Mouse (Mus musculus): ENCODE measurements around the gene Ddx5.
"Not testable (repeated sequence)": the region's sequence is repeated elsewhere in the genome, so short reads cannot be mapped to it uniquely, and the experiment has no call there.

The Ddx5 gene

DNA sequence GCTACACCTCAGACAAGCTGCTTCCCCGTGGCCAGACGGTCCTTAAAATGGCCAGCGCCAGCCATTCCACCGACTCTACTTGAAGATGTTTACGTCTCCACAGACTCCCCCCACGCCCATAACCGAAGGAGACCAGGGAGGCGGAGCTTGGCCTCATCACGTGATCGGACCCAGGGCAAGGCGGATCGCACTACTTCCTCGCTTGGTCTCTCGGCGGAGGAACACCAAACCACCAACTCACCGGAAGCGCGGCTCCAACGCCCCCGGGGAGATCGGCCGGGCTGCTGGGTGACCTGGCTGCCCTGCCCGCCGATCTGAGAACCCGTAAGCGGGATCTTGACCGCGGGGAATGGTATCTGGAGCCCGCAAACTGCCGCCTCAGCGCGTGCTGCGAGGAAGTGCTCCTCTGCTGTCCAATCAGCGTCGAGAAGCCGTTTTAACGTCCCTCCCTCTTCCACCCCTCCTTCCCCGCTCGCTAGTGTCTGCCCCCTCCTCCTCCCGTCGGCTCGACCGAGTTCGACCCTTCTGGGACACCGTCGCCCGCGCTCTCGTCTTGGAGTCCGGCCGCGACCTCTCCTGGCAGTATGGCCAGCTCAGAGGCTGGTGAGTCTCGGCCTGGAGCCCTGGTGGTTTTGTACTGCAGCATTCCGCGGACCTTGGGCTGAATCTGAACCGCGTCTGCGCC lies at the start of gene Ddx5, which contains the start of gene Cep95:
Gene Ddx5 (minus strand): TSS at position 411 of the 685 bp plus-strand sequence.
Gene Cep95 (plus strand): TSS at position 478 of the 685 bp plus-strand sequence.
- peak; percentile 94 for DNase-seq (ENCODE audit: low spot score)

DNA sequence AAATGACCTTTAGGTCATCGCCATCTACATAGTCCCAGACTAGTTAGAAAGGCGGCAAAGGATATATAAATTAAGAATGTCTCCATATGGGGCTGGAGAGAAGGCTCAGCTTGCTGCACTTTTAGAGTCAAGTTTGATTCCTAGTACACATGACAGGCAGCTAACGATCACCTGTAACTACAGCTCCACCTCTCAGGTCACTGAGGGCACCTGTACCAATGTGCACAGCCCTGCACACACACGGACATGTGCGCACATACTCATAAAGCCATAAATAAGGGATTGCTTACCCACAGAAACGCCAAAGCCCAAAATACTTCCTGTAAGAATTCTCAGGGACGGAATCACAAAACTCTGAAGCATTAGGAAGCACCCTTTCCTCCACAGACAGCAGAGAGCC lies 39.1 kb upstream of the Ddx5 start:
- no peak for DNase-seq (ENCODE audit: low spot score)

DNA sequence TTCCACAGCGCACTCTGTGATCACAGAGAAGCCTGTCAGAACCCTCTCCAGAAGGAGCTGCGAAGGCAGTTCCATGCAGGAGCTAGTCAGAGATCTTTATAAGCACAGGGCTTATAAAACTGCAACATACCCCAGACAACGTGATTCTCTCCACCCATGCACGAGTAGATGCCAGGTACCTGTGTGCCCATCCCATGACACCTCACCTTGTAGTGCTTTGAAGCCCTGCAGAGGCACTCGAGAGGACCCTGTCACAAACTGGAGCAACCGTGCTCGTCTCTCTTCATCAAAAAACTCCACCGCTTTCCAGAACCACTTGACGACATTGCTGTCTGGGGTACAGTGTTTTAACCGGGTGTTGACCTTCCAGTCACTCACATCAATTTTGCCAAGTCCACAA lies 35.4 kb upstream of the Ddx5 start:
- DNase-seq (ENCODE audit: low spot score): no peak

DNA sequence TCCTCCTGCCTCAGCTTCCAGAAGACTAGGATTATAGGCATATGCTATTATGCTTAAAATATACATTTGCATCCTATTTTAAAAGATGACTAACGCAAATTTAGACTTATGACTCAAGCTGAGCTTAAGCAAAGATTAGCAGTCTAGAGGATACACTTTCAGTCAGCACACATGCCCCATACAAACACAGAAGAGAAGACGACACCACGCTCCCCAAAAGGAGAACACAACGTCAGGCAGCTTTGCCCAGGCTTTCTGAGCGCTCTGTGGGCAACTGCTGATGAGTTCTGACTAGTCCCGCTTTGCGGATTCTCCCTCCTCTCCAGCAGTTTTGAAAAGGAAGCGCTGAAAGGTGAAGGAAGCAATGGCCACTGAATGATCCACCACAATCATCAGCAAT lies 34.8 kb upstream of the Ddx5 start:
- no peak for DNase-seq (ENCODE audit: low spot score)

DNA sequence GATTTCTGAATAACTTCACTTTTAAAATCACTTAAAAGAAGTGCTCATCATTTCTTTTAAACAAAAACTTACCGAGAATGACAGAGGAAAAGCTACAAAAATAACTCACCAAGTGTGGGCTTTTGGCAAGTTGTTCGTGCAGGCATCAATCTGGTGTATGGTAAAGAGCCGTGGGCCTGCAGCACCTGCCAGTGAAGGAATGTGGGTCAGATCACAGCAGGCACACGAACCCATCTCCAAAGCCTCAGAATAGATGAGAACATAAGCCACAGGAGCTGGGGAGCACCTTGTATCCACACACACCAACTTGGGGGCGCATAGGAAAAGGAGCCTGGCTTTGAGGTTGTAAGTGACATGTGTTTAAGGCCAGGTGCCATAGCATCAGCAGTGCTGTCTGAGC lies 33.9 kb upstream of the Ddx5 start:
- DNase-seq (ENCODE audit: low spot score): no peak

DNA sequence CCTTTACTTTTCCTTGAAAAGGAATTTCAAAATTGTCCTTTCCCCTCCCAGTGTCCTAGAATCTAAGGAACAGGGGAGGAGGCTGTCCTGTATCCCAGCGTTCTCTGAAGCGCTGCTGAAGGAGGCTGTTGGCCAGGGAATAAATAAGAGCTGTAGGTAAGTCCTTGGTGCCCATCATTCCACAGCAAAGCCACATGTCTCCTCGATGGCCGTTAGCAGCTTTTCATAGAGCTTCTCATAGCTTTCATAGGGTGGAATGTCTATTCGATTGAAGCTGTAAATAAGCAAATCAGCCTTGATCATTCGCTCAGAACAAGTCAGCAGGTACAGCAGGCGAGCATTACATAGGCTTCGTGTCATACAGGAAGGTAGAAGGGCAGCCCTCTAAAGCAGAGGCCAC lies 33.5 kb upstream of the Ddx5 start:
- no peak for DNase-seq (ENCODE audit: low spot score)

DNA sequence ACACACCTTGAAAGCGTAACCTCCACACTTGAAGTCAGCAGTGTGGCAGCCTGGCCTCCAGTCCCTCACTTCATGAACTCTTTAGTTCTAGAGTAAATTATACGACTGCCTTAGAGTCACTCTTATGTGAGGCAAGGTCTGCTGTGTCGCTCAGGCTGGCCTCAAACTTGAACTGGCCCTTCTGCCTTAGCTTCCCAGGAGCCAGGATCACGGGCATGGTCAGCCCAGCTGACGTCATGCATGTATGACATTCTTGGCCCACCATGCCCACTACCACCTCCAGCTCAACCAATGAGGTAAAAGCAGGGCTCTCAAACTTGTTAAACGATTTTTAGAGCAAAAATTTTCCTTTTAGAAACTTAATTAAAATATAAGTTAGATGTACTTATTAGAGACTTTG lies 32.4 kb upstream of the Ddx5 start:
- DNase-seq (ENCODE audit: low spot score): no peak

DNA sequence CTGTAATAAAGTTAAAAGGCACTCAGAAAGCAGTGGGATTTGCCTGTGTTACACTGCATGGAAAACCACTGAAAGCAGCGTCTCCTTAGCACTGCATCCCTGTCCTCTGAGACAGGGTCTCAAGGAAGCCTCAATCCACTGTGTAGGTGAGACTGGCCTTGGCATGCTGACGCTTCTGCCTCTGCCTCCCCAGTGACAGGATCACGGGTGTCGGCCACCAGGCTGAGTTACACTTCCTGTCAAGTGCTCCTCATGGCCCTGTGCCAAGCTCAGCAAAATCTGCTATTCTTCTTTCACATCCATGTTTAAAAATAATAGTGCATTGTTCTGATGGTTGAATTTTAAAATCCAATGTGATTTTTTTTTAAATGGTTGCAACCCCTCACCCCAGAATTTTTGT lies 32.0 kb upstream of the Ddx5 start:
- no peak for DNase-seq (ENCODE audit: low spot score)

DNA sequence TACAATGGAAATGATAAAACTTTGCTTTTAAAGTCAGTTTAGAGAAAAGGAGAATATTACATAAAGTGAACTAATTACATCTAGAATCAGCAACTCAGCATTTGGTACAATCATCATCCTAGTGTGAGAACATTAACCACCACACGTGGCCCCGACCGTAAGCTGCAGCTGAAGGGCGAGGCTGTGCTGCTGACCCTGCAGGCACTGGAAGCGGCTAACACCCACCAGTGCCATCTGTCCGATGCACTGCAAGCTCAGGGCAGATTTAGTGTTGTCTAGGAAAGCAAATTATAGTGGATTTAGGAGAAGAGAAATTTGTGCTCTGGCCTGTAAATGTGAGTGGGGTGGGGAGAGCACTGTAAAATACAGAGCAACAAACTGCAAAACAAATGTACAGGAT lies 31.3 kb upstream of the Ddx5 start:
- no peak for DNase-seq (ENCODE audit: low spot score)

DNA sequence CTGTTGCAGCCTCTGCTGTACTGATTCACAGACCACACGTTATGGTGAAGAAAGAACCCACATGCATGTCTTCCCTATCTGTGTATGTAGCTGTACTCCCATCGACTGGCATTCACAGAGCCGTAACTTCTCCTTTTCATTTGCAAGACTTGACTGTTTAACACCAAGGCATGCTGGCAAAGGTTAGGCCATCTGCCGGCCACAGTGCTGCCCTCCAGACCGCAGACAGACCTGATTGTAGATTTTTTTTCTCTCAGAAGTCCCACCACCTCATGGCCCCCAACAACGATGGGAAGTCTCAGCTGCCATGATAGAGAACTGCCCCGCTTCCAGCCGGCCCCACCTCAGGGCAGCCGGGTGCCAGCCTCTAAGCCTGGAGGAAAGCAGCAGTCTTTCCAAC lies 30.6 kb upstream of the Ddx5 start:
- no peak for DNase-seq (ENCODE audit: low spot score)

DNA sequence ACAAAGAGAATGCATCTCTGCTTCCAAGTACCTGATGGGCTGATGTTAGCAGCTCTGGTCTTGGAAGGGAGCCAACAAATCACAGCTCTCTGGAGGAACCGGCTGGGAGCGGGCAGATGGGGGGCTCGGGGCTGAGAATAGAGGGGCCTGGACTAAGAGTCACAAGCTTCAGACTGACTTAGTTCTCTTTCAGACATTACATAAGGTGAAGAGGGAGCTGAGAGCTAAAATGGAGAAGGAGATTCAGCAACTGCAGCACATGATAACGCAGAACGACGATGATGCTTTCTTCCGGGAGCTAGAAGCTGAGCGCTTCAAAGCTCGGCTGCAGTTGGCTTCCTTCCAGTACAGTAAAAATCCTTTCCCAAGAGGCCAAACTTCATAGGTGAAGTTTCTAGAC lies 29.4 kb upstream of the Ddx5 start:
- DNase-seq (ENCODE audit: low spot score): no peak

DNA sequence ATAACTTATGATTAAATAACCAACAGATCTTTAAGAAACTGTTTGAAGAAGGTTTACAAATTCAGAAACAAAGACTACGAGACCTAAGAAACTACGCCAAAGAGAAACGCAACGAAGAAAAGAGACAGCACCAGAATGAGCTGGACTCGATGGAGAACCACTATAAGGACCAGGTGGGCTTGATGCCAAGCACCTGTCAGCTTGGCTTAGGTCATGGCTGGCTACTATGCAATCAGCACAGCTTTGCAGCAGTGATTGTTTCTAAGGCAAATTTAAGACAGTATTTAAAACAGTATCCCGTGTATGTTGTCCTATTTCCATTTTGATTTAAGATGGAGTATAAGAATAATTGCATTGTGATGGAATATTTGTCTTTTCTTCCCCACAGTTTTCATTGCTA lies 28.8 kb upstream of the Ddx5 start:
- no peak for DNase-seq (ENCODE audit: low spot score)

DNA sequence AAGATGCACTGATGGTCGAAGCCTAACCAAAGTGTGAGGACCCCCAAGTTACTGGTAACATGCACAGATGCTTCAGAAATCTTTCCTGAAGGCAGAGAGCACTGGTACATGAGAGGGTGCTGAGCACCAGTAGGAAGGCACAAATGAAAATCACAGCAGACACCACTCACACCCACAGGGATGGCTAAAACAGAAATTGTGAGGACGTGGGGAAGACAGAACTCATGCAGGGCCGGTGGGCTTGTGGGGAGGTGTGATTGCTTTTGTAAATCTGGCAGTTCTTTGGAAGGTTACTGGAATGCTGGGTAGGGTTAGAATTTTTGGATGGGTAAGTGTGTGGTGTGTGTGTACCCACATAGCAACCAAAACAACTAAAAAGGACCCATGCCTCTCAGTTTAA lies 28.2 kb upstream of the Ddx5 start:
- DNase-seq (ENCODE audit: low spot score): no peak

DNA sequence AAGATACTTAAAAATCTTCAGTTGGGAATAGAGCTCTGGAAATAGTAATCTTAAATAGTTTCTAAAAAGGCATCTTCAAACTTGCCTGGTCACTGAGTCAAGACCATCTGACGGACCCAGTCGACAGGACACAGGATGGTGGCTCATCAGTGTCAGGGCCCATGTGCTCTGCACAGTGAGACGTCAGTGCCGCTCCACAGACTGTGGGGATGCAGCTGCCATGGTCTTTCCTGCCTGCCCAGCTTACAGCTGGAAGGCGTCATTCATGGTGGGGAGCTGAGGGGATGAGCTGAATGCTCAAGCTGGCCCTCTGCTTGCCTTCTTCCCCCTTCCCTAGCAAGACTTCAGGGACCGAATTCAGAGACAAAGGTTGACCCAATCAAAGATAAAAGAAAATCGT lies 27.3 kb upstream of the Ddx5 start:
- DNase-seq (ENCODE audit: low spot score): no peak

DNA sequence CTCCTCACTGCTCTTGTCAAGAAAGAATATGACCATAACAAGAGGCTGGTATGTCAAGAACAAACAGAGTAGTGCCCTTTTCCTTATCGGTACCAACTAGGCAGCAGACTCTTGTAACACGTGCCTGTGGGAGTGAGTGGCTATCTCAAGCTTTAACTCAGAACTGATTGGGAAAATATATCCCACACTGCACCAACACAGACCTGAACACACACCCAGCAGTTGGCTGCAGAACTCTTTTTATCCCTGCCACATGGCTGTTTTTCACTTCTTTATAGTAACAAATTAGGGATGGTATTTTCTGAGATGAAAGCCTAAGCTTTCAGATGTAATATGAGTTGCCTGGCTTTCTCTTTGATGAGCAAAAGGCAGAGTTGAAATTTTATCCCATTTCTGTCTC lies 26.8 kb upstream of the Ddx5 start:
- DNase-seq (ENCODE audit: low spot score): no peak

DNA sequence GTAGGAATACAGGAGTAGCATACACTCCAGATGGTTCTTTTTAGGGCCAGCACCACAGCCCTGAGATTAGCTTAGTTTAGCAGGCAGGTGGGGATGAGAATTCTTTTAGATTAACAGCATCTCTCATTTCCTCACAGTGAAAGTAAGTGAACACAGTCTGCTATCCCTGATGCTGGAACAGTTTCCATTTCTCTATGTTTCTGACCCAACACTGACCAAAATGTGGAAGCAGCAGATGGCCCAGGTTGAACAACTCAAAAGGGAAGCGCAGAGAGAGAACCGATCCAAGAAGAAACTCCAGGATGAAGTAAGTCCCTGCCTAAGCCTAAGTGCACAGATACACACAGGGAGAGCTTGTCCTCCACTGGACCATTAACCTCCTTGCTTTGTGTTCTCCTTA lies 26.3 kb upstream of the Ddx5 start:
- DNase-seq (ENCODE audit: low spot score): no peak

DNA sequence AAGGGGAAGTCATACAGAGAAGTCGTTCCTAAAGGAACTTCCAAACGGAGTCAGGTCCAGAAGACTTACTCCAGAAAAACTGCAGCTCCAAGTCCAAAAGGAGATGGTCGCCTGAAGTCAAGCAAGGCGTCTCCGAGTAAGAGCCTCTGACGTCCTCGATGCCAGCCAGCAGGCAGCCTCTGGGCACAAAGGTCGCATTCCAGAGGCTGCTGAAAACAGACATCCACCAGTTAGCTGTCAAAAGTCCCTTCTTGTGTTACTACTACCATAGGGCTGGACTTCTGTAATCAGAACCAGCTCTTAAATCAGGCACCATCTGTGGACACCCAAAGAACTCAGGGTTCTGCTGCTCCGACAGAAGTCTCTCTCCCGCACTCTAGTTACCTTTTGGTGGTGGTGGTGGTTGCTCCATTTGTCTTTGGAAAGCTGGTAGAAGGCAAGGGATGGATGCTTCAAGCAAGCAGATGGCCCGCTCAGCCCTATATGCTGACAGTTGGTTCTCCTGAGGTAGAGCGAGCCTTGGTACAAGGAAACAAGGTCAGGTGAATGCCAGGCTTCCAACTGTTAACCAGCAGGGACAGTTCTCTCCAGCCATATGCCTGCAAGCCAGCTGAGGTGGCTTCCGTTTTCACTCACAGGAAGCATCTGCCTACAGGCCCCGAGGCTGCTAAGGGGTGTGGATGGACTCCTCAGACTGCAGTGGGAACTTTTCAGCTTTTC lies 25.8 kb upstream of the Ddx5 start:
- no peak for DNase-seq (ENCODE audit: low spot score)

DNA sequence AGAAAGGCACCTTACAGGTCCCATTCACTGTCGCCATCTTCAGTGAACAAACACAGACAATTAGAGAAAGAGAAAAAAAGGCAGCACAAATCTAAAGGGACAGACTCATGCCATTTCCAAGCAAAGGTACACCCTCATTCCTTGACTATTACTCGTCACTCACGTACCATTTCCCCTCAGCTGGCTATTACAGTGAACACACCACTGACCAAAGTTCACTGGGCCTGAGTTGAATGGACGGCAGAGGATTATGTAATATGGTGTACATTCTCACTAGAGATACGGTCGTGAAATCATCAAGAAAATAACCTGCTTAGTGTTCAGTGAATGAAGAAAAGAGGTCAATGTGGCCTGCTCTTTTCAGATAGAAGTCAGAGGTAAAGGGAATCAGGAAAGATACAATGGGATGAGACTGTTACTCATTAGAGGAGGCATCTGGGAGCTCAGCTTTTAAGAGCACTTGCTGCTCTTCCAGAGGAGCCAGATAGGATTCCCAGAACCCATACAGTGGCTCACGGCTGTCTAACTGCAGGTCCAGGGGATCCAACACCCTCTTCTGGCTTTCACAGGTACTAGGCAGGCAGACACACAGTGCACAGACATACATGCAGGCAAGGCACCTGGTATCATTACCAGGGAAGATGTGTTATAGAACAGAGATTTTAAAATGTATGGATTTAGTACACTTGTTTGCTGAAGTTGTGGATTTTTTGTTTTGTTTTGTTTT lies 23.6 kb upstream of the Ddx5 start:
- DNase-seq (ENCODE audit: low spot score): no peak

DNA sequence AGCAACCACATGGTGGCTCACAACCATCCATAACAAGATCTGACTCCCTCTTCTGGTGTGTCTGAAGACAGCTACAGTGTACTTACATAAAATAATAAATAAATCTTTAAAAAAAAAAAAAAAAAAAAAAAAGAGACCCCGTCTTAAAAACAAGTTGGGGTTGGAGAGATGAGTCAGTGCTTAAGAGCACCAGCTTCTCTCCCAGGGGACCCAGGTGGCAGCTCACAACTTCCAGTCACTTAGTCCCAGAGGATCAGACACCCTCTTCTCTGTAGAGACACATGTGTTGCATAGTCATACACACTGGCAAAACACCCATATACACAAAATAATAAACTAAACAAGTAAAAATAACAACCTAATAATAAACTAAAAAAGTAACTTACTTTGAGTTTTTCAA lies 18.5 kb upstream of the Ddx5 start:
- not testable (repeated sequence) for DNase-seq (ENCODE audit: low spot score)

DNA sequence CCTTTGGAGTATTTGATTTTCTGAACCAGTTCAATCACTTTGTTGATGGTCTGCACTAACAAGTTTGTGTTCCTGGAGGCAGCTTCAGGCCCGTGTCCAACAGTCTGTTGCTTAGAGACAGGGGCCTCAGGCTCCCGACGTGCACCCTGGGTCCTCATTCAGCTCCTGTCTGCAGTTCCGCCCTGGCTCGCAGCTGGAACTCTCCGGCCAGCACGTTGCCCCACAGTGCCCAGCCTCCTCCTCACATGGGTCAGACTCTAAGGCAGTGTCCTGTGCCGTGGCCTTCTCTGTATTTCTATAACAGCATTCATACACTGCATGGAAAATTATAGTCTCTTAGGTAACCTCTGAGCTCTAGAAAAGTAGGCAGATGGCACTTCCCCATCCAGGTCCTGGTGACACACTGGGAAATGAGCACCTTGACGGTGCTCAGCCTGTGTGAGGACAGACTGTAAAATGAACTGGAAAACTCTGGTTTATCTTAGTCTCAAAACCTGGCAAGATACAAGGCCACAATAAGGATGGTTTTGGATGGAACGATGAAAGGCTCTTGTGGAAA lies 13.2 kb upstream of the Ddx5 start:
- no peak for DNase-seq (ENCODE audit: low spot score)

DNA sequence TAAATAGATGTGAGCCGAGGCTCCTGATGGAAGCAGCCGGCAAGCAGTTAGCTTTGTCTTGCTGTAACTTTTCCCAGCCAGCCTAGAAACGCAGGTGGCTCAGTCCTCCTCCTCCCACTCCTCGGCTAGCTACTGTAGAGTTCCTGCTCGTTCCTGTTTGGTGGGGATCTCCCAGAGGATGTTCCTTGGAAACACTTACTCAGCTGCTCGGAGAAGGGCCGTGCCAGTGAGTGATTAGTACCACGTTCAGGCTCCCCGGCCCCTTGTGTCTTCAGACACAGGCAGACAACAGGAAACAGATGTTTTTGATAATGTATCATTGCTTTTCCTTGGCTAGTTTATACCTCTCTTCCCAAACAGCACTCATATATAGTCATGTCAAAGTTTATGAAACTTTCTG lies 6.7 kb upstream of the Ddx5 start:
- DNase-seq (ENCODE audit: low spot score): no peak

DNA sequence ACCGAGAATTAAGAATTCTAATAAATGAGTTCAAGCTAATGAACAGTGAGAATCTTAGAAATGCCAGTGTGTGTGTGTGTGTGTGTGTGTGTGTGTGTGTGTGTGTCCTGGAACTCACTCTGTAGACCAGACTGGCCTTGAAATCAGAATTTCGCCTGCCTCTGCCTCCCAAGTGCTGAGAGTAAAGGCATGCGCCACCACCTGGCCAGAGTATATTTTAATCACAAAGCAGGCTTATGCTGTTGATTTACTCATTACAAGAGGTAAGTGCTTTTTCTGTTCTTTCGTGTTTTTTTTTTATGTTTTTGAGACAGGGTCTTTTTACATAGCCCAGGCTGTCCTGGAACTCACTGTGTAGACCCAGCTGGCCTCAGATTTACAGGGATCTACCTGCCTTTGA lies 4.9 kb upstream of the Ddx5 start:
- DNase-seq (ENCODE audit: low spot score): no peak

DNA sequence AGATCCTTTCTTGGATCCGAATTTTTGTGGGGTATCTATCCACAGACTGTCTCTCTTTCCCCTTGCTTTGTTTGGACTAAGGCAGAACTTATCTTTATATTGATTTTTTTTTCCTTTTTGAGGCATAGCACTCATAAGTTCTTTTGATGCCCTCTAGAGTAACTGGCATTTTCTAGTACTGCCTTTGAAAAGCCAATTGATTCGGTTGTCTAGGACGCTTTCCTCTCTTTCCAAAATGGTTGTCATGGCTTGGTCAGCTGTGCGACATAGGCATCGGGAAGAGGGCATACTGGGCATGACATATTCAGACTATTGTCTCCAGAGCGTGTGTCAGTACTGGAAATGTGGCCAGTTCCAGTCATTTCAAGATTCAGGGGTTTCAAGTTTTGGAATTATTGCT lies 664 bp upstream of the Ddx5 start:
- no peak for DNase-seq (ENCODE audit: low spot score)
